Mouse (Mus musculus) kidney, adult 2 months (tissue): ENCODE data around the gene Anks1.

Experiments
- CTCF ChIP-seq: fragments of 200-500 bp; conservative IDR thresholded peaks from 2 replicates; pipeline ENCODE4 v1.5.1; 2011; ENCODE audit warnings: low read depth, mild to moderate bottlenecking, control low read depth, low read length, moderate library complexity, mixed read lengths; ENCODE audit not compliant: insufficient read depth, insufficient read length
- POLR2A ChIP-seq: fragments of 200-500 bp; IDR thresholded peaks from one replicate; pipeline ENCODE4 v1.6.1; 2011; ENCODE audit warnings: low read depth, low read length, control low read depth

GRCm38 (mm10) chr17:27994001-27994944, 85.2 kb downstream of the Anks1 start:
- no peak for TF ChIP-seq CTCF
- TF ChIP-seq POLR2A = no peak
